Mouse (Mus musculus) ZHBTc4 (cell line): ENCODE data around the gene Hba-x.
A peak's percentile ranks its signal among the peaks of the same experiment; 100 is the strongest.

Experiments used
- DNase-seq: peaks from one replicate; pipeline ENCODE4 v3.0.0-alpha.2; 2011; ENCODE audit warnings: low read depth, low spot score

Hba-x gene

DNA sequence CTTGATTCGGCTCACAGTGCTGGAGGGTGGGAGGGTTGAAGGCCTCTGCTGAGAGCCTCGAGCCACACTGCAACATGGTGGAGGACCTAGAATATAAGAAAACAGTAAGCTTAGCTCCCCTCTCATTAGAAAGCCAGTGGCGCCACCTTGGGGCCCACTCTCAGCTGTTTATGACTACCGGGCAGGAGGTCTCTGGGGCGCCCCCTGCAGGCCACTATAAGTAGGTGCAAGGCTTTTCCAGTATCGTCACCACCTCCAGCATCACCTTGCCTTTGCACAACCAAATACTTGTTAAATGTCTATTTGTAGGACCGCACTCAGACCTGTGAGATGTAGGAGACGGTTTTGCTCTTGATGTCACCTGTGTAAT is 45.0 kb downstream of the Hba-x start:
- DNase-seq = peak; percentile 90

DNA sequence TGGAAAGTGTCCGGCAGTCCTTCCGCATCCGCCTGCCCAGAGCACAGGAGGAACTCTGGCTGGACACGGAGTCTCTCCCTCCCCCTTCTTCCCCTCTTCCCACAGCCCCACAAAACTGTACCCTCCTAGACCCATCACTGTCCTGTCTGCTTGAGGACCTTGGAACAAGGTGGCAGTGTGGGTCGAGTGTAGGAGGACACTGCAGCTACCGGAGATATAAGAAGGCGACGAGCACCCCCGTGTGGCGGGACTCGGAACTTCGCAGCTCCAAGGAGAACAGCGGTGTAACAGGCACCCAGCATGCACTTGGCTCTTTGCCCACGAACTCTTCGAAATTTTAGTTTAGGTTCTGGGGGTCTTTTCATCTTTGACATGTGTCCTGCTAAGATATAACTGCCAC is 48.4 kb downstream of the Hba-x start:
- peak; percentile 91 for DNase-seq
